Mouse (Mus musculus) testis, adult 2 months (tissue): Measurements from ENCODE around the gene Ephx3.

Experiments
- CTCF ChIP-seq: fragments of 200-500 bp; IDR thresholded peaks from 2 replicates; pipeline ENCODE4 v1.5.1; 2012; ENCODE audit warnings: low read depth, mild to moderate bottlenecking, inconsistent platforms, low read length, moderate library complexity; ENCODE audit not compliant: control insufficient read depth, insufficient read depth, insufficient replicate concordance
- POLR2A ChIP-seq: fragments of 200-500 bp; IDR thresholded peaks from 2 replicates; pipeline ENCODE4 v1.6.1; 2012; ENCODE audit warnings: low read depth, mild to moderate bottlenecking, inconsistent platforms, low read length, moderate library complexity; ENCODE audit not compliant: control insufficient read depth

- TF ChIP-seq POLR2A, result no peak
- TF ChIP-seq CTCF, result no peak
Measured at GRCm38 (mm10) chr17:32193010-32193409, 3.7 kb upstream of the Ephx3 start.
